8 mouse cellular contexts compared by ENCODE assay signal in the genomic region with DNA sequence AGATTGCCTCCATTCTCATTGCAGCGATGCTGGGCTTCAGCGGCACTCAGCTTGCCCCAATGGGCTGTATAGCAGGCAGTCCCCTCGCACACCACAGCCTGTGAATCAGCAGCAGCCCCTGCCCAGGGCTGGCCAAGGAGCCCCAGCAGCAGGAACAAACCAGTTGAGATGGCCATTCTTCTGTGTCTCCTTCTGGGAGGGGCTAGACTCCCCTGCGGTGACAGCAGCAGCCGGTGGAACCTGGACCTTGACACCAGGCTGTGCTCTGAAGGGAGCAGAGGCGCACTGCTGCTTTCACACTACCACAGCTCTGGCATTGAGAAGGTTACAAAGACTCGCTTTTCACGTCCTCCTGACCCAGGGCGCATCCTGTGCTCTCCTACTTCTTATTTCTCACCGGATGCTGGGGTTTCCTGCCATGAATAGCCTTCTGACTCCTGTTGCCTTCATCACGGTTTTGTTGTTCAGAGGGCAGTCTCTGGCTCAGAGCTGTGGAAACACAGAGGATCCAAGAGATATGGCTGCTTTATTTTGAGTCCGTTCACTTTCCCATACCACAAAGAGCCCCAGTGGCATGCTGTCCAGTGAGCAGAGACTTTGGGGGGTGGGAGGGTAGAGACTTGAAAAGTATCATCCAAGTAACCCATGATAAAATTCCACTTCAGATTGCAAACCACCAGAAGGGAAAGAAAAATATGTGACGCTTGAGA. TPM values are rescaled to one million over a fixed set of nuclear protein-coding genes. Genes with fewer than 3 reads are reported as not detected.
DNase-seq lines count a peak whose midpoint lies in the region; ATAC-seq and TF ChIP-seq lines count a peak whose summit lies in the region.

A gene (minus strand): TSS at position 315 of the 710 bp plus-strand sequence.

- 36% methylated on average over 13 of the region's 13 CpGs for WGBS in lung, embryonic 16.5 days

- peak within 1 kb of the TSS; percentile 55 for H3K9ac ChIP-seq in lung, embryonic 16.5 days (ENCODE audit: low read length)

- no peak for TF ChIP-seq CTCF in brain, embryonic 14.5 days (IDR thresholded peaks at IDR 0.05; ENCODE audit: borderline replicate concordance, extremely low read depth, insufficient read depth, insufficient read length)

- peak within 1 kb of the TSS; percentile 3 for H3K4me2 ChIP-seq in lung, embryonic 16.5 days (ENCODE audit: low read depth, low read length)

- peak; percentile 69 for ATAC-seq in lung, embryonic 16.5 days (ENCODE audit: low read depth)

- H3K27ac ChIP-seq in lung, embryonic 16.5 days (ENCODE audit: low read length) = peak within 1 kb of the TSS; percentile 79

- no peaks in the 10 kb centered on the region for H3K9me3 ChIP-seq in lung, embryonic 16.5 days (ENCODE audit: control insufficient read depth, low read length)

- H3K27me3 ChIP-seq in lung, embryonic 16.5 days (ENCODE audit: control insufficient read depth, insufficient read depth, low read depth, low read length) = no peaks in the 10 kb centered on the region

- no peaks in the 10 kb centered on the region for H3K36me3 ChIP-seq in lung, embryonic 16.5 days (ENCODE audit: control insufficient read depth, insufficient read depth, low read length)

- H3K4me1 ChIP-seq in lung, embryonic 16.5 days (replicated peaks; ENCODE audit: control insufficient read depth, insufficient read depth, low read length) = peaks cover 14% of the 10 kb centered on the region

- peak within 1 kb of the TSS; percentile 47 for H3K4me3 ChIP-seq in lung, embryonic 16.5 days (ENCODE audit: low read length)

- TF ChIP-seq POLR2A in brain, embryonic 14.5 days (IDR thresholded peaks at IDR 0.05; ENCODE audit: borderline replicate concordance, extremely low read depth, insufficient read depth, insufficient read length, poor library complexity, severe bottlenecking) = no peak

- DNase-seq in T-cell, adult 2 months (ENCODE audit: low spot score) = peak; percentile 28
- no peak for DNase-seq in brain, embryonic 14.5 days (ENCODE audit: low read depth)
- peak; percentile 87 for DNase-seq in heart, adult 8-10 months (ENCODE audit: low spot score)
- DNase-seq in kidney, adult 8-10 months = peak; percentile 51 to 63
- DNase-seq in skeletal muscle tissue, adult 2 months (ENCODE audit: low read depth, low spot score) = peak; percentile 44
- no peak for DNase-seq in frontal cortex, postnatal 25 days (ENCODE audit: low spot score in 2 of 2)
- no peak for DNase-seq in cerebellum, postnatal 25 days

RNA-seq across cellular contexts. Expression of the gene that starts here (rescaled TPM):
- polyA plus RNA-seq in brain, embryonic 14.5 days (2012; rRNA removed) = 6.8 and 13.9 TPM in 2 replicates
- total RNA-seq in heart, adult 8-10 months (2022) = 10 to 100 TPM; 30.6 to 48.2 (median 40.0) TPM
- 38.3 and 40.2 TPM in 2 replicates for polyA plus RNA-seq in lung, embryonic 16.5 days (2015; fragmentation: Nextera tagmentation; extraction: Ambion mirVana)

Comparison
In these comparisons a context has a peak if more than half of its experiments do, and no peak if none do; other contexts are left out.
1. DNase-seq: peak in T-cell, adult 2 months (single experiment), heart, adult 8-10 months (single experiment), kidney, adult 8-10 months (2 of 2) and skeletal muscle tissue, adult 2 months (single experiment); none in brain, embryonic 14.5 days (single experiment), frontal cortex, postnatal 25 days (0 of 2) and cerebellum, postnatal 25 days (0 of 2).